10 mouse cellular contexts compared by ENCODE assay signal in genomic region chr5:129954473-129955254, GRCm38 (mm10). TPM values are rescaled to one million over a fixed set of nuclear protein-coding genes. Genes with fewer than 3 reads are reported as not detected.
DNase-seq lines count a peak whose midpoint lies in the region; ATAC-seq lines count a peak whose summit lies in the region.
"Had no signal": no experiment of that assay in that cellular context is flagged by ENCODE, and none has a peak within 500 bp of the region (broad histone marks: within the 10 kb centered on the region; RNA-seq: fewer than 3 reads in every experiment).

No protein-coding gene starts in this region.

- no peak overlapping the region for H3K9ac ChIP-seq in intestine, embryonic 15.5 days
- H3K9ac ChIP-seq: midbrain, embryonic 12.5 days had no signal

- intact Hi-C loops in heart, postnatal 14 days (cut with DNase I) = no loop called here

- no peak overlapping the region for H3K4me3 ChIP-seq in intestine, embryonic 15.5 days (replicated peaks)
- H3K4me3 ChIP-seq: midbrain, embryonic 12.5 days had no signal

- 75% methylated on average over 5 of the region's 5 CpGs for WGBS in intestine, embryonic 15.5 days

- ATAC-seq in CD4-positive, CD25-positive, alpha-beta regulatory T cell, adult 4 months = no peak
- no peak for ATAC-seq in intestine, embryonic 15.5 days

- peak; percentile 38 for DNase-seq in testis, postnatal 14 days (ENCODE audit: low spot score)
- DNase-seq in testis, postnatal 10 days (ENCODE audit: low spot score) = no peak
- peak; percentile 25 for DNase-seq in cerebellum, adult 8-10 months
- peak; percentile 13 to 19 for DNase-seq in heart, postnatal 14 days
- DNase-seq in skeletal muscle tissue, adult 2 months (ENCODE audit: low read depth, low spot score) = peak; percentile 73
- DNase-seq in ovary, postnatal 14 days (ENCODE audit: low spot score) = no peak
- DNase-seq: right cerebral cortex, postnatal 25 days had no signal

- H3K36me3 ChIP-seq in intestine, embryonic 15.5 days = no peaks in the 10 kb centered on the region
- H3K36me3 ChIP-seq: midbrain, embryonic 12.5 days had no signal

- H3K27me3 ChIP-seq in intestine, embryonic 15.5 days (replicated peaks) = no peaks in the 10 kb centered on the region
- H3K27me3 ChIP-seq: midbrain, embryonic 12.5 days had no signal

- H3K27ac ChIP-seq in intestine, embryonic 15.5 days = no peak overlapping the region
- H3K27ac ChIP-seq: midbrain, embryonic 12.5 days had no signal

- no peaks in the 10 kb centered on the region for H3K4me1 ChIP-seq in intestine, embryonic 15.5 days (replicated peaks)
- H3K4me1 ChIP-seq: midbrain, embryonic 12.5 days had no signal

- no peaks in the 10 kb centered on the region for H3K9me3 ChIP-seq in intestine, embryonic 15.5 days
- H3K9me3 ChIP-seq: midbrain, embryonic 12.5 days had no signal

- H3K4me2 ChIP-seq in intestine, embryonic 15.5 days (replicated peaks) = no peak overlapping the region
- H3K4me2 ChIP-seq: midbrain, embryonic 12.5 days had no signal

RNA-seq across cellular contexts. Expression of gene Vkorc1l1, which starts 12.9 kb away (rescaled TPM):
- 10 to 100 TPM; 14.6 to 15.9 TPM for total RNA-seq in heart, postnatal 14 days (2021)
- polyA plus RNA-seq in CD4-positive, CD25-positive, alpha-beta regulatory T cell, adult 4 months (2017; shearing (Covaris generic)) = 1 to 10 TPM; 5.0 to 6.2 TPM
- 26.5 and 30.9 TPM in 2 replicates for polyA plus RNA-seq in intestine, embryonic 15.5 days (2015; fragmentation: Nextera tagmentation; extraction: Ambion mirVana)

RNA-seq across cellular contexts. Expression of gene Nupr1l, which starts 46.3 kb away (rescaled TPM):
- total RNA-seq in heart, postnatal 14 days (2021) = under 1 TPM; 0.57 to 0.83 TPM
- under 1 TPM in 1 of 2 experiments, not detected in 1; 0.51 TPM for polyA plus RNA-seq in CD4-positive, CD25-positive, alpha-beta regulatory T cell, adult 4 months (2017; shearing (Covaris generic))
- 1.8 and 1.9 TPM in 2 replicates for polyA plus RNA-seq in intestine, embryonic 15.5 days (2015; fragmentation: Nextera tagmentation; extraction: Ambion mirVana)

RNA-seq across cellular contexts. Expression of gene Gusb, which starts 48.2 kb away (rescaled TPM):
- 10 to 100 TPM; 18.5 to 19.0 TPM for total RNA-seq in heart, postnatal 14 days (2021)
- 10 to 100 TPM; 49.4 to 60.6 TPM for polyA plus RNA-seq in CD4-positive, CD25-positive, alpha-beta regulatory T cell, adult 4 months (2017; shearing (Covaris generic))
- 88.8 and 95.7 TPM in 2 replicates for polyA plus RNA-seq in intestine, embryonic 15.5 days (2015; fragmentation: Nextera tagmentation; extraction: Ambion mirVana)

RNA-seq across cellular contexts. Expression of gene Phkg1, which starts 56.3 kb away (rescaled TPM):
- total RNA-seq in heart, postnatal 14 days (2021) = 10 to 100 TPM in 1 of 2 experiments, 1 to 10 TPM in 1; 8.5 to 15.3 TPM
- polyA plus RNA-seq in CD4-positive, CD25-positive, alpha-beta regulatory T cell, adult 4 months (2017; shearing (Covaris generic)) = under 1 TPM; 0.33 to 0.67 TPM
- polyA plus RNA-seq in intestine, embryonic 15.5 days (2015; fragmentation: Nextera tagmentation; extraction: Ambion mirVana) = 0.08 and 0.16 TPM in 2 replicates

RNA-seq across cellular contexts. Expression of gene Zbed5, which starts 59.1 kb away (rescaled TPM):
- under 1 TPM; 0.60 to 0.68 TPM for total RNA-seq in heart, postnatal 14 days (2021)
- 1 to 10 TPM in 1 of 2 experiments, under 1 TPM in 1; 0.78 to 1.7 TPM for polyA plus RNA-seq in CD4-positive, CD25-positive, alpha-beta regulatory T cell, adult 4 months (2017; shearing (Covaris generic))
- polyA plus RNA-seq in intestine, embryonic 15.5 days (2015; fragmentation: Nextera tagmentation; extraction: Ambion mirVana) = 2.4 and 3.2 TPM in 2 replicates

Comparison
In these comparisons a context has a peak if more than half of its experiments do, and no peak if none do; other contexts are left out.
1. DNase-seq: peak in testis, postnatal 14 days (single experiment), cerebellum, adult 8-10 months (single experiment), heart, postnatal 14 days (2 of 2) and skeletal muscle tissue, adult 2 months (single experiment); none in testis, postnatal 10 days (single experiment) and ovary, postnatal 14 days (single experiment).